Mouse (Mus musculus) E14TG2a.4 (cell line): Measurements from ENCODE around the gene Apobec3.
A peak's percentile ranks its signal among the peaks of the same experiment; 100 is the strongest.

Source experiments
- CTCF ChIP-seq: conservative IDR thresholded peaks from 2 replicates; pipeline ENCODE4 v1.5.1; 2014; ENCODE audit warnings: low read length
- NANOG ChIP-seq: IDR thresholded peaks from 2 replicates; pipeline ENCODE4 v1.6.1; 2014; ENCODE audit warnings: borderline replicate concordance, low read length, mixed read lengths

- TF ChIP-seq CTCF (peak; percentile 28; the same call in 1 of the 2 replicates), NANOG (no peak)
Measured at GRCm38 (mm10) chr15:79950250-79951025, 59.0 kb downstream of the Apobec3 start.
